Mouse (Mus musculus): ENCODE data around the gene Tsc2. TPM values are rescaled to one million over a fixed set of nuclear protein-coding genes. Genes with fewer than 3 reads are reported as not detected.

Gene Tsc2
- total RNA-seq, 2 experiments from 2014 or later = 65.8 to 67.8 TPM

DNA sequence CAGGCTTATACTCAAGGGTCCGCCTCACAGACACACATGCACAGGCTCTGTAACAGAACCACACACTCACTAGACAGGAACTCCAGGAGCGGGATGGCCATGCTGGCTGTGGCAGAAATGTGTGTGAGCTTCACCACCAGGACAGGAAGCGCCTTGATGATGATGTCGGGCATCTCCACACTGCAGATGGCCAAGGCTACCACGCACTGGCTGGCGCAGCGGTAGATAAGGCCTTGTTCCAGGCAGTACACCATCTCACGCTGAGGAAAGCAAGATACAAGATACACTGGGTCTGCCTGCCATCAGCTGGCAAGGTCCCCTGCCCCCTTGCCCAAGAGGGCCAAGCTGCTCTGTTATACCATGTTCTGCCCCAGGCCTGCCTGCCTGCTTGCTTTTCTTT, 23.6 kb downstream of the Tsc2 start:
- no peak for DNase-seq

DNA sequence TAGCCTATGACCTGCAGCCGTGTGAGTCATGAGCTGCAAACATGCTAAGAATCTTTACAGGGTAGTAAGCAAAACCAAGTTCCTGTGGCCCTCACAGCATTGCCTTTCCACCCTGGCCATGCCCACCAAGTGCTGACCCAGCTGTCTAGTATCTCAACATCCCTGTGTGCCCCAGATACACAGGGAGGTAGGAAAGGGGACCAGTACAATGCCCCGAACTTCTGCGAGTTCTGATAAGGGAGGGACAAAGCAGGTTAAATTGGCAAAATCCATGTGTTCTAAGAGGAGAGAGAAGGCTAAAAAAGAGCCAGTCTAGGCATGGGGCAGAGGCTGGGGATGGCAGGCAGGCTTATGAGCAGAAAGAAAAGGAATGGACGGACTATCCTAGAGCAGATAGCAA, 24.1 kb downstream of the Tsc2 start:
- no peak for DNase-seq

DNA sequence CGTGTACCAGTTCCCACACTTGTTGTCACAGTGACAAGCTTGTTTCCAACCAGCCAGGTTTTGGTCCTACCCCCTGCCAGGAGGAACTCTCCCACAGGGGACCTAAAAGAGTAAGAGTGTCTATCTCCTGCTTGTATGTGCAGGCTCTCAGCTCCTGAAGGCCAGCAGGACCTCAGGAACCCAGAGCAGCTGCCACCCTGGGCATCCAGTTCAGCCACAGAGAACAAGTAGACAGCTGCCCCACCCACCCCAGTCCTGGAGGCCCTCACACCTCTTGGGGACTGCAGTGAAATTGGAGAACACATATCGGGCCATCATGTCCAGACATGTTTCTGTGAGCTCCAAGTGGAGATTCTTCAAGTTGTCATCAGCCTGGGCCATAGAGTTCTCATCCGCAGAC, 27.9 kb downstream of the Tsc2 start:
- no peak for DNase-seq

DNA sequence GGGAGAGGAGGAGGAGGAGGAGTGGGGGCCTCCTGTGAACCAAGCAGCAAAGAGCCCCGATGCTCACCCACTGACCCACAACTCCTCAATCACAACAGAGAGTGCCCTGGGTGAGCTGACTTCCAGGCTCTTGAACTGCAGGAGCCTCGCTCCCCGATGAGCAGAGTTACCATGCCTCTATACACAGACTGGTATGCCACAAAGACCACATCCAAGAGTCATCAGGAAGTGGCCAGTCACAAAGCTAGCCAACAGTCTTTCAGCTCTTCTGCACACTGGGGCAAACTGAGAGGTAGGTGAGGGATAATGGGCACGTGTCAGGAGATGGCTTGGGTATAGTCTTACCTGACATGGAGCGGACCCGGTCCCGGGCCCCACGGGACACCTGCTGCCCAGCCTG, 28.5 kb downstream of the Tsc2 start:
- DNase-seq = no peak

DNA sequence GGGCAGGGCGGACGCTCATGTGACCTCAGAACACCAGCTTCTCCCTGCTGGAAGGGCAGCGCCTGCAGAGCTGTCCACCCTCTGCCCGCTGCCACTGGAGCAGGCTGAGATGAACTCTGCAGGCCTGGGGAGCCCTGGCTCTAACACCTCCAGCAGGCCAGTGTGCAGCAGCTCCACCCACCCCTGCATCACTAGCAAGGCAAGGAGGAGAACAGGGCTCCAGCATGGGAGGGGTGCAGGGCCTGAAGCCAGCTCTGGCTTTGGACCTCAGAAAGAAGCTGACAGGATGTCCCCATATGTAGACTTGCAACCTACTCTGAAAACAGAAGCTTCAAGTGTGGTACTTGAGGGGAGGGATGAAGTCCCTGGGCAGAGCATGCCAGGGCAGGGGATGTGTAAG, 31.9 kb downstream of the Tsc2 start:
- no peak for DNase-seq

DNA sequence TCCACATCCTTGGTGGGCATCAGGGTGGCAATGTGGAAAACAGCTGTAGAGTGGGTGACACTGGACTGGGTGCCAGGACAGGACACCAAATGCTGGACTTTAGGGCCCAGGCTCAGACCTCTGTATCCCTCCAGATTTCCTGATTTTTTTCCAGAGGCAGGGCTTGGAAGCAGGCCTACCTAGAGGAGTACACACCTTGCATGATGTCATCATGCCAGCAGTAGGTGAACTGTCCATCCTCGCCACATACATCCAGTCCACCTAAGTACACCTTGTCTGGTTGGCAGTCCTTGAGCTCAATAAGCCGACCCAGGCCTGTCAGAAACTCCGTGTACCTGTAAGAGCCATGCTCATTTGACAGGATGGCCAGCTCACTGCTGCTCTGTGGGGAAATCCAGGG, 34.4 kb downstream of the Tsc2 start:
- DNase-seq = no peak

DNA sequence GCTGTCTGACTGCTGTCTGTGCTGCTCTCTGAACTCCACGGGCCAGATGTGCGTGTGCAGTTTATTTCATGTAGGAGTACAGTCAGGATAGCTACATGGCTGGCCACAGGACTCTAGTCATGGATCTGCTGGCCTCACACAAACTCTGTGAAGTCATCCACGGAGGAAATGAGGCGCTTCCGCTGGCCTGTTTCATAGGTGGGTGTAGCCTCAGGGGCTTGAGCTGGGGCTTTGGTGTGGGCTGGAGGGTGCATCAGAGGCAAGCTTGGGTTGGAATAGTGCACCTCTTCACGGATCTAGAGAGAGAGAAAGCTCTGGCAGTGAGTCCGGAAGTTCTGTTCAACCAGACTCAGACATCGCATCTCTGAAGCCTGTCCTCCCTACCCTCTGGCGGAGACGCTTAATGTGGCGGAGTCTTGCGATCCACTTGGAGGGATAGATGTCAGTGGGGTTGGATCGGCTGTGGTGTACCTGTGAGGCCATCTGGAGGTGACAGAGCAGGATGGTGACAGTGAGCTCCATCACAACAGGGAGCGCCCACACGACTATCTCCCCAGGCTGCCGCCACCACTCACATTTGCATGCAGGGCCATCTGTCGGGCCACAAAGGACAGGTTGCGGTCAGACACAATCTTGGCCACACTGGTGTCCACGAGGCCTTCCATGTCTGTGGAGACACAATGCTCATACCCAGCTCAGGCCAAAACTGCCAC, 35.8 kb downstream of the Tsc2 start:
- DNase-seq = no peak

DNA sequence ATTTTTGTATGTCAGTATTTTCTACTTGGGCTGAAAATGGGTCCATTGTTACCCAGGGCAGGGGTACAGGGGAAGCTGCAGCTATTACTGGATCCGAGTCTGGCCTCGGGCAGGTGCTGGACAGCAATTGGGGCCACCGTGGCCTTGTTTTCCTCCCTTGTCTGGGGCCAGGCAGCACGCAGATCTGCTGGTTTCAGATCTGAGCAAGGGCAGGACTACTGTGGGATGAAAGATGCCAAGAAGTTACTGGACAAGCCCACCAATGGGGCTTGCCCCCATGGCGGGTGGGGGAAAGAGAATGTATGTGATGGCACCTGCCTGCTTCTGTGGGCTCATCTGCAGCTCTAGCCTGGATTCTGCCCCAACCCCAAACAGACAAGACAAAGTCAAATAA, 36.4 kb downstream of the Tsc2 start:
- no peak for DNase-seq

DNA sequence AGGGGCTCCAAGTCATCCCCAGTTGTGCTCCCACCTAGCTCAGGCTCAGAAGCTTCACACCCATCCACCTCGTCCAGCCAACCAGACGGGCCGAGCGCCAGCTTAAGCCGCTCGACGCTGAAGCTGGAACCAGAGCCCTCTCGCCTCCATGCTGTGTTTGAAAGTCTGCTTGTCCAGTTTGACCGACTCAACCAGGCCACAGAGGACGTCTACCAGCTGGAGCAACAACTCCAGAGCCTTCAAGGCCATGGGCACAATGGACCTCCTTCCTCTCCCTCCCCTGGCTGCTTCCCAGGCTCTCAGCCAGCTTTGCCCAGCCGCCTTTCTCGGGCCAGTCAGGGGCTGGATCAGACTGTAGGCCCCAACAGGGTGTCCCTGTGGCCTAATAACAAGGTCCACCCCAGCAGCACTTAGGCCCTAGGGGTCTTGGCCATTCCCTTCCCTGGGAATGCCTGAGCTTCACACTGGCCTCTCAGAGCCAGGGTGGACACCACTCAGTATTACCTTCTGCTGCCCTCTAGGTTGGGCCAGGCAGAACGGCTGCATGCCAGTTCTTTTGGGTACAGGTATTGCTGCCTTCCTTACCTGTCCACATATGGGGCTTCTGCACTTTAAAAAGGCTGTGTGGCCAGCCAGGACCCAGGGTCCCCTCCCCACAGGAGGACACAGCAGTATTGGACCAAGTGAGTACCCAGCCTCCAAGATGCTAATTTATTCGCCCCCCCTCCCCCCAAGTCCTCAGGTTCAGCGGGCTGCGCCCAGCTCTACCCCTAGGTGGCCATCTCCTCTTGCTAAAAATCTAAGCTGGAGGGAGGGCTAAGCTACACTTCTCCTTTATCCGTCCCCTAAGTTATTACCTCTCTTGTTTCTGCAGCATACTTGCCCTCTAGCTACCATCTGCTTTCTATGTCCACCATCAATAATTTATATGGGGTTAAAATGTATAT, 37.0 kb downstream of the Tsc2 start:
- no peak for DNase-seq

DNA sequence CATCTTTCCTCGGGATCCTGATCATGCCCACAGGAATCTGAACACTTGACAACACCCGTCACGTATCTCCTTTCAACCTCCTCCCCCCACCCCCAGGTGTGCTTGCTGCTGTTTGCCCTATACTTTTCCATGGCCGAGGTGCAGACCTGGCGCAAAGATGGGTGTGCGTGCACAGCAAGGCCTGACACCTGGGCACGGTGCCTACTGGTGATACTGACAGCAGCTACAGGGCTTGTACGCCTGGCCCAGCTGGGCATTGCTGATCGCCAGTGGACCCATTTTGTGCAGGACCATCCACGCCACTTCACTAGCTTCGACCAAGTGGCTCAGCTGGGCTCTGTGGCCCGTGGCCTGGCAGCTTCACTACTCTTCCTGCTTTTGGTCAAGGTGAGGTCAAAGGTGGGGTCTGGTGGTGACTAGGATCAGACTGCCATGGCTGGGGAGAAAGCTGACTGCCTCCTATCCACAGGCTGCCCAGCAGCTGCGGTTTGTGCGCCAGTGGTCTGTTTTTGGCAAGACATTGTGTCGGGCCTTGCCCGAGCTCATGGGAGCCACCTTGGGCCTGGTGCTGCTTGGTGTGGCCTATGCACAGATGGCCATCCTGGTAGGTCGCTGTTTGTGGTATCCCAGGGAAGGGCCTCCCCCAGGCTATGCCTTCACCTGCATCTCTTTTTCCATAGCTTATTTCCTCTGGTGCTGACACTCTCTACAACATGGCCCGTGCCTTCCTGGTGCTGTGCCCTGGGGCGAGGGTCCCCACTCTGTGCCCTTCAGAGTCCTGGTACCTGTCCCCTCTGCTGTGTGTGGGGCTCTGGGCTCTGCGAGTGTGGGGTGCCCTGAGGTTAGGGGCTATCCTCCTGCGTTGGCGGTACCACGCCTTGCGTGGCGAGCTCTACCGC, 38.2 kb downstream of the Tsc2 start:
- no peak for DNase-seq

DNA sequence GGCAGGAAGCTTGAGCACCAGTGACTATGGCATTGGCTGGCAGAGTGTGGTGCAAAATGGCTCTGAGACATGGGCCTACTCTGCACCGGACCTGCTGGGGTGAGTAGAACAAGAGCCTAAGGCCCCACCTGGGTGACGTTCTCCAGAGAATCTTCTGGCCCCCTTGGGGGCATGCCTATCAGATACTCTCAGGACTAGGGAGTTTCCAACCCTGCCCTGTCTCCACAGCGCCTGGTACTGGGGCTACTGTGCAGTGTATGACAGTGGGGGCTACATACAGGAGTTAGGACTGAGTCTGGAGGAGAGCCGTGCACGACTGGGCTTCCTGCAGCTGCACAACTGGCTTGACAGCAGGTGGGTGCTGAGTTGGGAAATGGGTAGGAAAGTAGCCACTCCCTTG, 39.2 kb downstream of the Tsc2 start:
- no peak for DNase-seq

DNA sequence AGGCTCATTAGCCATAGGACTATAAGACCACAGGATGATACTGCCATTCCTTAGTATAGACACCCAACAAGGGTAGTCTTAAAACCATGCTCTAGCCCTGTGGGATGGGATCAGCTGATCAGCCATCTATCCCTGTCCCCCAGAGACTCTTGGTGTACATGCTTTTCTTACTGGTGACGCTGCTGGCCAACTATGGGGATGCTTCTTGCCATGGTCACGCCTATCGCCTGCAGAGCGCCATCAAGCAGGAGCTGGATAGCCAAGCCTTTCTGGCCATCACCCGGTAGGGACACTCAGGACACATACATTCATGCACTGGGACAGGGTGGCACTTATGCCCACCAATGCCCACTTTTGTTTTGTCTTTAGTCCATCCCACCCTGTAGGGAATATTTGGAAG, 40.7 kb downstream of the Tsc2 start:
- DNase-seq = no peak

DNA sequence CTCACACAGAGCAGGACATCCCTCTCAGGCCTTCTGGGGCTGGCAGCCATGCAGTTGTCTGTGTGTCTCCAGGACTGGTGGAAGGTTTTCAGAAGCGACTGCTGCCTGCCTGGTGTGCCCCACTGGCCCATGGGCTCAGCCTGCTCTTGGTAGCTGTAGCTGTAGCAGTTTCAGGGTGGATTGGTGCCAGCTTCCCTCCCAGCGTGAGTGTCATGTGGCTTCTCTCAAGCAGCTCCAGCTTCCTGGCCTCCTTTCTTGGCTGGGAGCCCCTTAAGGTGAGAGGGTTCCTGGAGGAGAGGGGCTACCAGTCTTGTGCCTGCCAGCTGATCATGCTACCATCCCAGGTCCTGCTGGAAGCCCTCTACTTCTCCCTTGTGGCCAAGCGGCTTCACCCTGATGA, 41.5 kb downstream of the Tsc2 start:
- DNase-seq = no peak

DNA sequence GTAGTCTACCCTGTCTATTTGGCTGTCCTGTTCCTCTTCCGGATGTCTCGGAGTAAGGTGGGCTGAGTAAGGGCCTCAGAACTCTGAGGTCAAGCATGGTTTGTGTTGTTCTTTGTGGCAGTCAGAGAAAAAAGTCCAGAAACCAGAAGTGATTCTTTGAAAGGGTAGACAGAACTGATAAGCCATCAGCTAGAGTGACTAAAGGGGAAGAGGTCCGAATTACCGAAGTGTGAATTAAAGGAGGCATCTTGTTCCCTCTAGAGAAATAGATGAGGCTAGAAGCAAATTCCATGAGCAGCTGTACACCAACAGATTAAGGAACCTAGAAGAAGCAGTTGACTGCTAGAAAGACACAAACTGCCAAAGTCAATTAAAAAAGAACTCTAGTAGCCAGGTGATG, 45.9 kb downstream of the Tsc2 start:
- DNase-seq = no peak

DNA sequence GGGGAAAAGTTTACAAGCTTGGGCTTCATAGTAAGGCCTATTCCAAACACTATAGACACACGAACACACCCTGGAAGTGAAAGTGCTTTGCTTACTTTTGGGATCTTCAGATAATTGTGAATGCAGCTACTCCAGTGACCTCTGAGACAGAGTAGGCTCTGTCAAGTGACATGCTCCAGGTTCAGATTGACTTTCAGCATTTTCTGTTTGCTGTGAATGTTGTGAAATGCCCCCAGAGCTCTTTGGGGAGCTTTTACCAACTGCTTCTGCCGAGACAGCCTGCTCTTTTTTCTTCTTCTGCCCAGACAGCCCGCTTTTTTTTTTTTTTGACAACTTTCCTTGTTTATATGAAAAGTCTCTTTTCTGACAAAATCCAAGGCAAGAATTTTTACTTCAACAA, 47.9 kb downstream of the Tsc2 start:
- DNase-seq = no peak

DNA sequence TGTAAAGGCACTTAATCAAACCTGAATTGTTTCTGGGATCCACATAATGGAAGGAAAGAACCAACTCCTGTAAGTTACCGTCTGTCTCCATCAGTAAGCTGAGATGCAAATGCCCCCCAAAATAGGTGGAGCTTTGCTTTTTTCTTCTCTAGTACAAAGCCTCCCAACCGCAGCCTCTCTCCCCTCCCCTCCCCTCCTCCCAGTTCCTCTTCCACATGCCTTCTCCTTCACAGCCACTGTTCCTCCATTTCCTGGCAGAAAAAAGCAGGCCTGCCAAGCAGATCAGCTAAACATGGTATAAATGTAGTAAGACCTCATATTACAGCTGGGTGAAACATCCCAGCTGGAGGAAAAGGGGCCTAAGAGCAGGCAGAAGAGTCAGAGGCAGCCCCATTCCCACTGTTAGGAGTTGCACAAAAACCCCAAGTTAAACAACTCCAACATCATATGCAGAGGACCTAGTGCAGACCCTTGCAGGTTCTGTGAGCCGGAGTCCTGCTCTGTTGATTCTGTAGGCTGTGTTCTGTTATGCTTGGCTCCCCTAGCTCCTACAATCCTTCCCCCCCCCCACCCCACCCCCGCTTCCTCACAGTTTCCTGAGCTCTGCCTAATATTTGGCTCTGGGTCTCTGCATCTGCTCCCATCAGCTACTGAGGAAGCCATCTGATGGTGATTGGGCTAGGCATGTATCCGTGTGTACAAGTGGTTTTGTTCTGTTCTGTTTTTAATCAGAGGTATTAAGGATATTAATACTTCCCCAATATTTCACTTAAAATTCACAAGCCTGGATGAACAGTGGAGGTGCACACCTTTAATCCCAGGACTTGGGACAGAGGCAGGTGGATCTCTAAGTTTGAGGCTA, 48.6 kb downstream of the Tsc2 start:
- no peak for DNase-seq

DNA sequence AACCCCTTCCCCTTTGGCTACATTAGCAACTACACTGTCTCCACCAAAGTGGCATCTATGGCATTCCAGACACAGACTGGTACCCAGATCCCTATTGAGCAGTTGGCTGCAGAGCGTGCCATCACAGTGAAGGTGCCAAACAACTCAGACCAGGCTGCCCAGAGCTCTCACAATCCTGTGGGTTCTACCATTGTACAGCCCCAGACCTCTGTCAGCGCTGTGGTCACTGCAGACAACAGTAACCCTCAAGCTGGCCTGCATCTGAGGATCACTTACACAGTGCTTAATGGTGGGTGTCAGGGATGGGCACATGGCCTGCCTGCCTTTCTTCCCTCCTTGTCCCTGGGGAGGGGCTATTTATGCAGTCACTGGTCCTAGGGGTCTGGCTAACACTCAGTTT, 52.1 kb downstream of the Tsc2 start:
- no peak for DNase-seq

DNA sequence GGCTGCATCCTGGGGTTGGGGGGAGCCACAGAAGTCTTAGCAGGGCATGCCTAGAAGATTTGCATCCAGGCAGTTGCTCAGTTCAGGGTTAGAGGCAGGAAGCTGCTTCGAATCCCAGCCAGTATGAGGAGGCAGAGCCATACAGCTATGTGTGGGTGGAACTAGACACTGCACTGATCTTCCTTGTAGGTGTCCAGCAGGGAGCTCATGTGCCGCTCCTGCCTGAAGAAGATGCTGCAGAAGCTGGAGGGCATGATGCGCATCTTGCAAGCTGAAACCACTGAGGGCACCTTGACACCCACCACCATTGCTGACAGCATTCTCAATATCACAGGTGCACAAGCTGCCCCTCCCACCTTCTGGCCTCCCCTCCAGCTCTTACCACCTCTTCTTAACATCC, 52.9 kb downstream of the Tsc2 start:
- no peak for DNase-seq

DNA sequence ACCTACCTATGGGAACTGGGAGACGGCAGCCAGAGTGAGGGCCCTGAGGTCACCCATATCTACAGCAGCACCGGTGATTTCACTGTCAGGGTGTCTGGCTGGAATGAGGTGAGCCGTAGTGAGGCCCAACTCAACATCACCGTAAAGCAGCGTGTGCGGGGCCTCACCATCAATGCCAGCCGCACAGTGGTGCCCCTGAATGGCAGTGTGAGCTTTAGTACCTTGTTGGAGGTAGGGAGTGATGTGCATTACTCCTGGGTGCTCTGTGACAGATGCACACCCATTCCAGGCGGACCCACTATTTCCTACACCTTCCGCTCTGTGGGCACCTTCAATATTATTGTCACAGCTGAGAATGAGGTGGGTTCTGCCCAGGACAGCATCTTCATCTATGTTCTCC, 58.6 kb downstream of the Tsc2 start:
- DNase-seq = no peak

DNA sequence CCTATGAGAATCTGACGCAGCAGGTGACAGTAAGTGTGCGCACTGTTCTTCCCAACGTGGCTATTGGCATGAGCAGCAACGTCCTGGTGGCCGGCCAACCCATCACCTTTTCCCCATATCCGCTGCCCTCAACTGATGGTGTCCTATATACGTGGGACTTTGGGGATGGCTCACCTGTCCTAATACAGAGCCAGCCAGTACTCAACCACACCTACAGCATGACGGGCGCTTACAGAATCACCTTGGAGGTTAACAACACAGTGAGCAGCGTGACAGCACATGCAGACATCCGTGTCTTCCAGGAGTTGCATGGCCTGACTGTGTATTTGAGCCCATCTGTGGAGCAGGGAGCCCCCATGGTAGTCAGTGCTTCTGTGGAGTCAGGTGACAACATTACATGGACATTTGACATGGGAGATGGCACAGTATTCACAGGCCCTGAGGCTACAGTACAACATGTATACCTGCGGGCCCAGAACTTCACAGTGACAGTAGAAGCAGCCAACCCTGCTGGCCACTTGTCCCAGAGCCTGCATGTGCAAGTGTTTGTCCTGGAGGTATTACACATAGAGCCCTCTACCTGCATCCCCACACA, 59.7 kb downstream of the Tsc2 start:
- DNase-seq = no peak

DNA sequence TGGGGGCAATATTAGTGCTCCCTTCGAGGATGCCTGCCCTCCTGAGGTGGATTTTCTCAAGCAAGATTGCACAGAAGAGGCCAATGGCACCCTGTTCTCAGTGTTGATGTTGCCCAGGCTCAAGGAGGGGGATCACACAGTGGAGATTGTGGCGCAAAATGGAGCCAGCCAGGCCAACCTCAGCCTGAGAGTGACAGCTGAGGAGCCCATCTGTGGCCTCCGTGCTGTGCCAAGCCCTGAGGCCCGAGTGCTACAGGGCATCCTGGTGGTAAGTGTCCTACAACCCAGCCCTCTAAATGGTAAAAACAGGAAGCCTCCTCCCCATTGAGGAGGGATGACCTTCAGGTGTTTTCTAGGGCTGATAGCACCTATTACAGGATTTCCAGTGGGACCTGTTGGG, 62.6 kb downstream of the Tsc2 start:
- DNase-seq = no peak

Data from gastrocnemius, postnatal 25 days (tissue).